Comparison of ENCODE assay signal across 8 mouse cellular contexts in the genomic region with DNA sequence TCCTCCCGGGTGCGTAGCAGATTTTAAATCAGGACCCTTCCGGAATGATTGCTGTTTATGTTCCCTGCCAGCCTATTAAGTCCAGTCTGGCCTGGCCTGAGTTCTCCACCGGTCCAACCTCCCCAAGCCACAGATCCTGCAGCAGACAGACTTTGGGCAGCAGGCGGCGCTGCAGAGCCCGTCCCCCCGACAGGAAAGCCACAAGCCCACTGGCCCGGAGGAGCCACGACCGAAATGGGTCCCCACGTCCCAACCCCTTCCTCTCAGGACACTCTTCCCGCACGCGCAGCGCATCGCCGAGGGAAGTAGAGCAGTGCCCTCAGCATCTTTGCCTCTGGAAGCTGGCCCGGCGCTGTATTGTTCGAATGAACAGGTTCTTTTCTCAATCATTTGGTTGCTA. TPM values are rescaled to one million over a fixed set of nuclear protein-coding genes. Genes with fewer than 3 reads are reported as not detected.
DNase-seq lines count a peak whose midpoint lies in the region; ATAC-seq and TF ChIP-seq lines count a peak whose summit lies in the region.

No protein-coding gene starts in this region.

- H3K9ac ChIP-seq in embryonic facial prominence, embryonic 11.5 days (replicated peaks; ENCODE audit: low read length) = no peak overlapping the region
- H3K9ac ChIP-seq in limb, embryonic 14.5 days (ENCODE audit: low read depth, low read length, severe bottlenecking) = peak overlapping the region; percentile 78; the same call in 1 of the 2 replicates
- no peak overlapping the region for H3K9ac ChIP-seq in midbrain, postnatal 0 days (replicated peaks; ENCODE audit: low read length, poor library complexity, severe bottlenecking)

- whole genome bisulfite sequencing in embryonic facial prominence, embryonic 11.5 days = 2% methylated on average over 21 of the region's 21 CpGs
- WGBS in kidney, adult 2 months = 1% methylated on average over 21 of the region's 21 CpGs
- 3% methylated on average over 21 of the region's 21 CpGs for WGBS in limb, embryonic 14.5 days
- 3% methylated on average over 21 of the region's 21 CpGs for WGBS in midbrain, postnatal 0 days

- DNase-seq in left cerebral cortex, adult 18-20 months (ENCODE audit: low spot score in 2 of 2) = peak; percentile 60 to 67
- no peak for DNase-seq in left cerebral cortex, adult 11 months (ENCODE audit: low spot score)
- peak; percentile 83 for DNase-seq in embryonic facial prominence, embryonic 11.5 days (ENCODE audit: low spot score)
- DNase-seq in heart, adult 9 months (ENCODE audit: low spot score in 2 of 2) = peak; percentile 43 to 44
- peak; percentile 70 for DNase-seq in kidney, adult 2 months
- DNase-seq in limb, embryonic 14.5 days (ENCODE audit: low spot score) = peak; percentile 66
- peak; percentile 79 for DNase-seq in midbrain, postnatal 0 days (ENCODE audit: low spot score)
- DNase-seq in splenic B cell, adult 2 months (ENCODE audit: low read depth, low spot score) = peak; percentile 18

- peak overlapping the region; percentile 89 for H3K4me2 ChIP-seq in embryonic facial prominence, embryonic 11.5 days (ENCODE audit: low read depth, low read length)
- H3K4me2 ChIP-seq in limb, embryonic 14.5 days (replicated peaks; ENCODE audit: low read depth, low read length, severe bottlenecking) = peak overlapping the region; percentile 86
- peak overlapping the region; percentile 67 for H3K4me2 ChIP-seq in midbrain, postnatal 0 days (ENCODE audit: low read depth, low read length, poor library complexity, severe bottlenecking)

- ATAC-seq in embryonic facial prominence, embryonic 11.5 days (replicated peaks; ENCODE audit: insufficient number of reproducible peaks, low FRiP score, low TSS enrichment, low read depth) = 0 out of 2 replicates have a peak, but pooled peaks have one; percentile 32
- peak; percentile 54; the same call in 1 of the 2 replicates for ATAC-seq in limb, embryonic 14.5 days (ENCODE audit: low FRiP score, low read depth)
- ATAC-seq in midbrain, postnatal 0 days (ENCODE audit: low FRiP score) = peak; percentile 67

- no peaks in the 10 kb centered on the region for H3K36me3 ChIP-seq in embryonic facial prominence, embryonic 11.5 days (replicated peaks; ENCODE audit: control insufficient read depth, insufficient read depth, low read depth, low read length)
- no peaks in the 10 kb centered on the region for H3K36me3 ChIP-seq in kidney, adult 2 months (ENCODE audit: control insufficient read depth, insufficient read depth, low read length)
- no peaks in the 10 kb centered on the region for H3K36me3 ChIP-seq in limb, embryonic 14.5 days (ENCODE audit: control insufficient read depth, insufficient read depth, low read length)
- H3K36me3 ChIP-seq in midbrain, postnatal 0 days (ENCODE audit: insufficient read depth, low read length) = no peaks in the 10 kb centered on the region
- no peaks in the 10 kb centered on the region for H3K36me3 ChIP-seq in splenic B cell, adult 2 months (ENCODE audit: control insufficient read depth, insufficient read depth, low read length, poor library complexity, severe bottlenecking)

- H3K9me3 ChIP-seq in embryonic facial prominence, embryonic 11.5 days (replicated peaks; ENCODE audit: control insufficient read depth, low read length) = no peaks in the 10 kb centered on the region
- no peaks in the 10 kb centered on the region for H3K9me3 ChIP-seq in limb, embryonic 14.5 days (ENCODE audit: control insufficient read depth, low read length)
- H3K9me3 ChIP-seq in midbrain, postnatal 0 days (ENCODE audit: low read length) = no peaks in the 10 kb centered on the region

- H3K27me3 ChIP-seq in embryonic facial prominence, embryonic 11.5 days (ENCODE audit: control insufficient read depth, insufficient read depth, low read length) = peaks cover 11% of the 10 kb centered on the region
- H3K27me3 ChIP-seq in kidney, adult 2 months (replicated peaks; ENCODE audit: control insufficient read depth, insufficient read depth, low read length) = no peaks in the 10 kb centered on the region
- peaks cover 18% of the 10 kb centered on the region for H3K27me3 ChIP-seq in limb, embryonic 14.5 days (ENCODE audit: control insufficient read depth, insufficient read depth, low read length)
- H3K27me3 ChIP-seq in midbrain, postnatal 0 days (ENCODE audit: insufficient read depth, low read length) = no peaks in the 10 kb centered on the region
- no peaks in the 10 kb centered on the region; the same call in 1 of the 2 replicates for H3K27me3 ChIP-seq in splenic B cell, adult 2 months (ENCODE audit: control insufficient read depth, insufficient read depth, low read length, poor library complexity, severe bottlenecking)

- H3K4me3 ChIP-seq in embryonic facial prominence, embryonic 11.5 days (ENCODE audit: low read depth, low read length) = peak overlapping the region; percentile 66
- peak overlapping the region; percentile 59 for H3K4me3 ChIP-seq in kidney, adult 2 months (ENCODE audit: insufficient read depth, low read depth, low read length)
- H3K4me3 ChIP-seq in limb, embryonic 14.5 days (replicated peaks; ENCODE audit: low read length) = peak overlapping the region; percentile 67
- H3K4me3 ChIP-seq in midbrain, postnatal 0 days (ENCODE audit: low read depth, low read length) = peak overlapping the region; percentile 81

- no peak for TF ChIP-seq POLR2A in kidney, adult 2 months (IDR thresholded peaks at IDR 0.05; ENCODE audit: low read depth, low read length)
- TF ChIP-seq POLR2A in limb, embryonic 14.5 days (IDR thresholded peaks at IDR 0.05; ENCODE audit: borderline replicate concordance, extremely low read depth, insufficient read depth, insufficient read length) = no peak

- no peaks in the 10 kb centered on the region for H3K4me1 ChIP-seq in embryonic facial prominence, embryonic 11.5 days (ENCODE audit: control insufficient read depth, insufficient read depth, low read length)
- no peaks in the 10 kb centered on the region for H3K4me1 ChIP-seq in kidney, adult 2 months (ENCODE audit: control insufficient read depth, insufficient read depth, low read length)
- H3K4me1 ChIP-seq in limb, embryonic 14.5 days (ENCODE audit: control insufficient read depth, insufficient read depth, low read length) = peaks cover 10% of the 10 kb centered on the region; the same call in 1 of the 2 replicates
- no peaks in the 10 kb centered on the region for H3K4me1 ChIP-seq in midbrain, postnatal 0 days (ENCODE audit: insufficient read depth, low read length)

- peak; percentile 61 for TF ChIP-seq CTCF in kidney, adult 2 months (conservative IDR thresholded peaks at IDR 0.05; ENCODE audit: insufficient read depth, insufficient read length, low read depth, low read length)
- TF ChIP-seq CTCF in midbrain, postnatal 0 days (IDR thresholded peaks at IDR 0.05) = peak; percentile 90

- no peak overlapping the region for H3K27ac ChIP-seq in embryonic facial prominence, embryonic 11.5 days (replicated peaks; ENCODE audit: low read depth, low read length)
- H3K27ac ChIP-seq in kidney, adult 2 months (ENCODE audit: insufficient read depth, low read depth, low read length) = no peak overlapping the region
- H3K27ac ChIP-seq in limb, embryonic 14.5 days (replicated peaks; ENCODE audit: low read depth, low read length) = no peak overlapping the region
- peak overlapping the region; percentile 63; the same call in 1 of the 2 replicates for H3K27ac ChIP-seq in midbrain, postnatal 0 days (ENCODE audit: low read depth, low read length)

RNA-seq across cellular contexts. Expression of a gene that starts 1.1 kb away (rescaled TPM):
- 10 to 100 TPM; 15.0 to 20.8 TPM for total RNA-seq in left cerebral cortex, adult 18-20 months (2021)
- 4.2 and 5.5 TPM in 2 replicates for polyA plus RNA-seq in embryonic facial prominence, embryonic 11.5 days (2014; fragmentation: Nextera tagmentation; extraction: Ambion mirVana)
- polyA plus RNA-seq in kidney, adult 2 months (2012; rRNA removed) = 1.8 TPM in 2 replicates
- polyA plus RNA-seq in limb, embryonic 14.5 days (2012; rRNA removed) = 5.7 and 6.0 TPM in 2 replicates
- polyA plus RNA-seq in limb, embryonic 14.5 days (2014; fragmentation: Nextera tagmentation; extraction: Ambion mirVana) = 3.5 and 3.9 TPM in 2 replicates
- total RNA-seq in midbrain, postnatal 0 days (2014; rRNA removed) = 21.5 and 29.9 TPM in 2 replicates
- 9.0 and 9.9 TPM in 2 replicates for polyA plus RNA-seq in midbrain, postnatal 0 days (2015; fragmentation: Nextera tagmentation; extraction: Ambion mirVana)
